Mouse (Mus musculus): ENCODE data around the gene Trmt10b. TPM values are rescaled to one million over a fixed set of nuclear protein-coding genes. Genes with fewer than 3 reads are reported as not detected.

Gene Trmt10b
- total RNA-seq (2021) (10 to 100 TPM in 1 of 2 experiments, 1 to 10 TPM in 1; 8.7 to 12.8 TPM), polyA plus RNA-seq (2012; rRNA removed) (0.48 and 0.70 TPM in 2 replicates)
- long read RNA-seq, transcript Trmt10b-201 (9 exons, 2,064 nt), result major isoform, 12 of 16 reads
- long read RNA-seq, partial matches to known transcripts, result 1 of 16 reads
- long read RNA-seq, other reads (novel, unspliced or antisense), result 3 of 16 reads

GRCm38 (mm10) chr4:45296662-45297564 is at the start of gene Trmt10b:
TSS of gene Trmt10b (plus strand) at chr4:45297127.
- peak; percentile 71 for DNase-seq

DNA sequence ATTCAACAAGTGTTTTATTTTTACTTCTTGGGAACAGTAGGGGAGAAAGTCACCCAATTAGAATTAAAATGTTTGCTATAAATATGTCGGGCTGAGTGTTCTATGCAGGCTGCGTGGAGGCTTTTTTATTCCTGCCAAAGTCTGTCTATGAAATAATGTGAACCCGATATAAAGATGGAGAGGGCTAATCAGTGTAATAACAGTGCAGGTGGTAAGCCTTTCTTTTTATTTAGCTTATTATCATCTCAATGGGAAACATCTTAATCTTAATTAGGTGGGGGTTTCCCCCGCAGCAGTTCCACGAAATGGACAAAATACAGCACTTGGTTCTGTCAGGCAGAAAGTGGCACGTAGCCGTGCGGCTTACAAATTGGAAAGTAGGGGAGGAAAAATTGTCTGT is 45.7 kb upstream of the Trmt10b start:
- DNase-seq, result no peak

- DNase-seq, result peak; percentile 56
Observed at GRCm38 (mm10) chr4:45252861-45253262, 44.1 kb upstream of the Trmt10b start.

GRCm38 (mm10) chr4:45253839-45254601 is 42.9 kb upstream of the Trmt10b start:
- DNase-seq, result peak; percentile 72

- no peak for DNase-seq
Observed at GRCm38 (mm10) chr4:45259232-45259832, 37.6 kb upstream of the Trmt10b start.

DNA sequence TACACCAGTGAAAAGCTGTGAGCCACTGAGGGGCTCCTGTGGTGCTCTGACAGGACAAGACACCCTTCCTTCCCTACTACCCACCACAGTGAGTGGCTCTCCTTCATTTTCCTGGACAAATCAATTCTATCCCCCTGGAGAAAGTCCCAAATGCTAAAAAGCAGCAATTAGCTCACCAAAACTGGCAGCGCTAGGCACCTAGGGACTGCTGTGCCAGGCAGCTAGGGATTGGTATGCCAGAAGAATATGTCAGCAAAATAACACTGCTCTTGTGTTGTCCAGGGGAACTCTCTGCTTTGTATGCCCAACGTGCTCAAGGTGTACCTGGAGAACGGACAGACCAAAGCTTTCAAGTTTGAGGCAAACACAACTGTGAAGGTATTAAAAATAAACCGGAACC is 35.4 kb upstream of the Trmt10b start:
- no peak for DNase-seq

DNA sequence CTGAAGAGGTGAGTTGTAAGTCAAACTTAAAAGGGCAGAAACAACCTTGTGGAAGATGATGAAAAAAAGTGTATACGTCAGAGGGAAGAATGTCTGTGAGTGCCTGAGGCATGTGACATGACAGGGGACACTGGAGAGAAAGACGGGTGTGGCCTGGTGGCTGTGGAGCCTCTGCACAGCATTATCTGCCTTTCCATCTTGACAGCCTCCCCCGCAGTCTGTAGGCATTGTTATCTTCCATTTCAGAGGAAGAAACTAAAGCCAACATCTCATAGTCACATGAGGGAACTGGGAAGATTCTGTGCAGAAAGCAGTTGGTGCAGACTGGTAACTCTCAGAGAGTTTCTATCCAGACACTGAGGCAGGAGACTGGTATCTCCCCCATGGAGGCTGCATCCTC is 29.0 kb upstream of the Trmt10b start:
- DNase-seq, result no peak

- peak; percentile 46 for DNase-seq
Observed at GRCm38 (mm10) chr4:45271041-45271452, 25.9 kb upstream of the Trmt10b start.

- no peak for DNase-seq
Observed at GRCm38 (mm10) chr4:45275770-45276169, 21.2 kb upstream of the Trmt10b start.

DNA sequence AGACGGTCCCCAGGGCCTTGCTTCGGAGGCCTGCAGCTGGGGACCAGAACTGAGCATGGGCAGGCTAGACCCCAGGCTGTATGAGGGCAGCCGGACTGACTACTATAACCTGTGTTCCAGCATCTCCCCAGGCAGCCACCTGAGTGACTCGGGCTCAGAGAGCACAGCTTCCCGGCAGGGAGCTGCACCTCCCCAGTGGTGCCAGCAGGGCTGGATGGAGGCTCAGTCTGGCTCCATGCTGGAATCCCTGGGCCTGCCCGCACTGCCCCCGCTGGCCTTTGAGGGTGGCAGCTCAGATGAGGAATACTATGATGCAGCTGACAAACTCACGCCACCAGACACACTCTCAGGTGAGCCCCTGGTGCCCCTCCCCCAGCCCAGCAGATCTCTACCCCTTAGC is 17.6 kb upstream of the Trmt10b start:
- DNase-seq, result no peak

DNA sequence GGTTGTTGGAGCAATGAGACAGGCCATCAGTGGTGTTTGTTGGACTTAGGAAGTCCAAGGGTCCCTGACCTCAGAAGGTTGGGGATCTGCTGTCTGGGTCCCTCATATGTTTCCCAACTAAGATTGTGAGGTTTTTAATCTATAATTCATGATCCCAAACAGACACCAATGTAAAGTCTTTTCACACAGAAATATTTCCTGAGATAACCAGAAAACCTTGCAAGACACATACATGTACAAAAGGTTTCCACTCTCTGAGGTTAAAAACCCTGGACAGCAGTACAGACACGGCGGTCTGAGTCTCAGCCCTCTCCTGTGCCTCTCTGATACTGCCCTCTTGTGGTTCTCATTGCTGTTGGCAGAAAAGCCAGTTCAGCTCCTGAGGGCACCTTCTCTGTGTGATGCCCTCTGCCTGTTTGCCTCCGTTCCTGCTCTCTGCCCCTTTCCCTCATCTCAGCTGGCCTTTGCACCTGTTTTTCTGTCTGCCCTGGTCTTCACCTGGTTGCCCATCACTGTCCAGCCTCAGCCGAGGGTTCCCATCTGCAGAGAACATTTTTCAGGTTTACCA is 16.9 kb upstream of the Trmt10b start:
- DNase-seq, result peak; percentile 62

- no peak for DNase-seq
Observed at GRCm38 (mm10) chr4:45286318-45286717, 10.6 kb upstream of the Trmt10b start.

GRCm38 (mm10) chr4:45287906-45288305 is 9.0 kb upstream of the Trmt10b start:
- DNase-seq, result no peak

GRCm38 (mm10) chr4:45305536-45305935 is 8.6 kb downstream of the Trmt10b start:
- no peak for DNase-seq

DNA sequence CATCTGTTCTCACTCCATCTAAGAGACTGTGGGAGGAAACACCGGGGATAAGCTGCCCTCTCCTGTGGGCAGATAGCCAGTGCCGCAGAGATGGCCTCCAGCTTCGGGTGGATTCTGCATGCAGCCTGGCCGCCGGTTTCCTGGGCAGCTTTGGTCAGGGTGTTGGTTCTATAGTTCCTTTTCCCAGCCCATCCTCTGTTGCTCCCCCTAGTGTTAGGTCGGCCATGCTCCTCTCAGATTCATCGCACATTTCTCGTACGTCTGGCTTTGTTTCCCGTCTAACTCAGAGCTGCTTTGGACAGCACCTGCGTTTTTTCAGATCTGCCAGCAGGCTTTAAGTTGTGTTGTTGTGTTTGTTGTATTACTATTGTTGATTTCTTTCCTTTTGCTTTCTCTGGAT is 11.1 kb downstream of the Trmt10b start:
- peak; percentile 26 for DNase-seq

DNA sequence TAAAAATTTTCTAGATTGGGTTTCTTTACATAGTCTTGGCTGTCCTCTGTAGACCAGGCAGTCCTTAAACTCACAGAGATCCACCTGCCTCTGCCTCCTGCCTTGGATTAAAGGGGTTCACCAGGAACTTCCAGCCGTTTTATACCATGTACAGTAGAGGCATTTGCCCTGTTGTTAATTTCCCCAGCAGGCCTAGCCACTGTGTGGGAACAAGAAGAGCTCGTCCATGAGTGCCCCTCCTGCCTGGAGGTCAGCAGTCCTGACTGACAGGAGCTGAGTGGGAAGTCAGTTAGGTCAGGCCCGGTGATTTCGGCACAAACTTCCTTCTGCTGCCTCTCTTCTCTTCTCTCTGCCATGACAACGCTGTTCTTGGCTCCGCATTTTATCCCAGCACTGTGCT is 11.7 kb downstream of the Trmt10b start:
- no peak for DNase-seq

DNA sequence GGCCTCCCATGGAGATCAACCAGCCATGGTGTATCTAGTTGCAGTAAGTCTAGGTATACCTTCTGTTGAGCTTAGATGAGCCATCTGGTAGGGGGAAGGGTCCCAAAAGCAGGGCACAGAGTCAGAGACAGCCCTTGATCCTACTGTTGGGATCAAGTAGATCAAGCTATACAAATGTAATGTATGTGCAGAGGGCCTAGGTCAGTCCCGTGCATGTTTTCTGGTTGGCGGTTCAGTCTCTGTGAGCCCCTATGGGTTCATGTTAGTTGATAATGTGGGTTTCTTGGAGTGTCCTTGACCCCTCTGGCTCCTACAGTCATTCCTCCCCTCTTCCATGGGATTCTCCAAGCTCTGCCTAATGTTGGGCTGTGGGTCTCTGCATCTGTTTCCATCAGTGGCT is 14.1 kb downstream of the Trmt10b start:
- DNase-seq, result no peak

- DNase-seq, result peak; percentile 92
Observed at GRCm38 (mm10) chr4:45320159-45320816, 23.4 kb downstream of the Trmt10b start.

- peak; percentile 12 for DNase-seq
Observed at GRCm38 (mm10) chr4:45331139-45331538, 34.2 kb downstream of the Trmt10b start.

GRCm38 (mm10) chr4:45332466-45332865 is 35.5 kb downstream of the Trmt10b start:
- no peak for DNase-seq

GRCm38 (mm10) chr4:45341226-45341625 is 44.3 kb downstream of the Trmt10b start:
- peak; percentile 7 for DNase-seq

All from adrenal gland, adult 2 months (tissue).